Mouse (Mus musculus) hindbrain, postnatal 0 days (tissue): ENCODE measurements at regions not wholly inside any gene's neighbourhood (a gene's known extent, or its start where the extent isn't known, plus 50 kb on each side); places are given as distances from the start of the nearest gene placed in this dataset.
A peak's percentile ranks its signal among the peaks of the same experiment; 100 is the strongest.

Experiments used
- ATAC-seq: fragments of 200-750 bp; cut with Nextera tagmentation; 2 replicates; pipeline ENCODE4 v1.8.0; 2017; ENCODE audit warnings: mild to moderate bottlenecking, moderate TSS enrichment, moderate library complexity
- DNase-seq: peaks from one replicate; pipeline ENCODE4 v3.0.0-alpha.2; 2015; ENCODE audit warnings: low spot score
- H3K27ac ChIP-seq: fragments of 300-500 bp; sonication (generic); 2 replicates; pipeline ENCODE4 v1.5.1; 2014; ENCODE audit warnings: mild to moderate bottlenecking
- H3K27me3 ChIP-seq: fragments of 300-500 bp; sonication (generic); 2 replicates; pipeline ENCODE4 v1.6.1; 2014; ENCODE audit warnings: low read length, mixed read lengths; ENCODE audit not compliant: insufficient read depth
- H3K36me3 ChIP-seq: fragments of 300-500 bp; sonication (generic); 2 replicates; pipeline ENCODE4 v1.6.1; 2014; ENCODE audit warnings: low read length, mixed read lengths; ENCODE audit not compliant: insufficient read depth
- H3K4me1 ChIP-seq: fragments of 300-500 bp; sonication (generic); 2 replicates; pipeline ENCODE4 v1.6.1; 2014; ENCODE audit warnings: antibody characterized with exemption, low read length, mixed read lengths; ENCODE audit not compliant: insufficient read depth
- H3K4me2 ChIP-seq: fragments of 300-500 bp; sonication (generic); 2 replicates; pipeline ENCODE4 v1.6.1; 2014; ENCODE audit warnings: low read depth, mild to moderate bottlenecking, low read length, moderate library complexity, mixed read lengths
- H3K4me3 ChIP-seq: fragments of 300-500 bp; sonication (generic); 2 replicates; pipeline ENCODE4 v1.5.1; 2014; ENCODE audit warnings: low read length
- H3K9ac ChIP-seq: fragments of 300-500 bp; sonication (generic); replicated peaks from 2 replicates; pipeline ENCODE4 v1.6.1; 2014; ENCODE audit warnings: mild to moderate bottlenecking, low read length, moderate library complexity, mixed read lengths
- H3K9me3 ChIP-seq: fragments of 300-500 bp; sonication (generic); 2 replicates; pipeline ENCODE4 v1.6.1; 2016; ENCODE audit warnings: low read length, mixed read lengths
- CTCF ChIP-seq: IDR thresholded peaks from 2 replicates; pipeline ENCODE4 v1.5.1; 2016; ENCODE audit warnings: antibody characterized with exemption, control low read depth, low read depth
- WGBS: fragments of 180-500 bp; shearing (Covaris S2); extraction: QIAGEN DNeasy Blood & Tissue Kit; methylation state at CpG from one replicate; pipeline ENCODE4 v1.1.7; 2014; 5-methylcytosine and 5-hydroxymethylcytosine counted together

DNA sequence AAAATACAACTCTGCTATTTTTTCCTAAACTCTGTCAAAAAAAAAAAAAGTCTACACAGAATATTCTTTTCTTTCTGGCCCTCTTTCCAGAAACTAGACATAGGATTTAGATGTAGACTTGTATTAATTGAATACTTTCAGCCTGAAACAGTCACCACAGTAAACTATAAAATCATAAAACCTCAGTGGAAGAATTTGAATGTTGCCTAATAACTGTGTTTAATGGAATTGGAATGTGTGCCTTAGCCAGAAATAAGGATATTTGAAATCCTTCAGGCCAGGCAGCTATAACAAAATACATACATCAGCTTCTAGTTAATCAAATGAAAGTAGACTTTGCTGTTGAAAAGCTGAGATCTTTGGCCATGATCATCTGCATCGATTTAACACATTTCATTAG lies 230.8 kb upstream of the Kcnip4 start:
- Histone ChIP-seq H3K4me1 (no peaks in the 10 kb centered on the region), H3K27ac (no peak overlapping the region), H3K9me3 (no peaks in the 10 kb centered on the region), H3K4me3 (no peak overlapping the region), H3K9ac (no peak overlapping the region), H3K36me3 (no peaks in the 10 kb centered on the region), H3K4me2 (no peak overlapping the region), H3K27me3 (no peaks in the 10 kb centered on the region)
- 92% methylated on average over 1 of the region's 1 CpGs for WGBS
- DNase-seq (no peak), ATAC-seq (no peak)
- no peak for TF ChIP-seq CTCF

DNA sequence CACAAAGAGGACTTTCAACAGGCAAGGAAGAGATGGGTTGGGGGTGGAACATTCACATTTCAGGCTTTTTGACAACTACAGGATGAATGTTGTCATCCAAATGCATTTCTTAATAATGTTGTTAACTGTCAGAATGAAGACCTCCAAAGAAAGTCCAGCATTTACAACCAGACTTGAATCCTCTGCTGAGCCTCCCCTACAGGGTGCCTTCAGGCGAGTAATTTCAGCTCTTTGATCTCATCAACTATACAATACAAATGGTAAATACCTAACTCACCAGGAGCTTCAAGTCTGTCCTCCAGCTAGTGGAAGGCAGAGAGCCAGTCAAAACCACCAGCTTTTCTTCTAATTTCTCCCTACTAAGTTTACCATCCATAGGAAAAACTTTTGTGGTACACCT lies 187.9 kb upstream of the Kcnip4 start:
- Histone ChIP-seq H3K4me3 (no peak overlapping the region), H3K27ac (no peak overlapping the region), H3K4me2 (no peak overlapping the region), H3K36me3 (no peaks in the 10 kb centered on the region), H3K4me1 (no peaks in the 10 kb centered on the region), H3K27me3 (no peaks in the 10 kb centered on the region), H3K9ac (no peak overlapping the region), H3K9me3 (no peaks in the 10 kb centered on the region)
- ATAC-seq (no peak), DNase-seq (no peak)
- 41% methylated on average over 1 of the region's 1 CpGs for WGBS
- TF ChIP-seq CTCF: no peak

DNA sequence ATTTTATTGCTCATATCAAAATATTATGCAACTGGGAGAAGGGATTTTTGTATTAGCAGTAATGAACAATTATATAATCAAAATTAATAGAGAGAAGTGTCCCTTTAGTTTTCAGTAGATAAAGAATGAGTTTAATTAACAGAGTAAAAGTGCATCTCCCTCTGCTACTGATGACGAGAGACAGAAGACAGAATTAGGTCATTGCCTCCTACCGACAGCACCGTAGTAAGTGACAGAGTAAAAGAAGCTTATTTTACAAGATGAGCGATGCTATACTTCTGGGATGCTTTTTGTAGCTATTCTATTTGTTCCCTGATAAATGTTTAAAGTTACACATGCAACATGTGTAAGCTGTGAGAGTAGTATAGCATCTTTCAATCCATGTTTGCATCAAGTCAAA lies 157.4 kb upstream of the Kcnip4 start:
- DNase-seq (no peak), ATAC-seq (no peak)
- WGBS: 60% methylated on average over 4 of the region's 4 CpGs
- Histone ChIP-seq H3K4me1 (no peaks in the 10 kb centered on the region), H3K36me3 (no peaks in the 10 kb centered on the region), H3K9me3 (no peaks in the 10 kb centered on the region), H3K27me3 (no peaks in the 10 kb centered on the region), H3K27ac (no peak overlapping the region), H3K4me3 (no peak overlapping the region), H3K9ac (no peak overlapping the region), H3K4me2 (no peak overlapping the region)
- TF ChIP-seq CTCF: no peak

DNA sequence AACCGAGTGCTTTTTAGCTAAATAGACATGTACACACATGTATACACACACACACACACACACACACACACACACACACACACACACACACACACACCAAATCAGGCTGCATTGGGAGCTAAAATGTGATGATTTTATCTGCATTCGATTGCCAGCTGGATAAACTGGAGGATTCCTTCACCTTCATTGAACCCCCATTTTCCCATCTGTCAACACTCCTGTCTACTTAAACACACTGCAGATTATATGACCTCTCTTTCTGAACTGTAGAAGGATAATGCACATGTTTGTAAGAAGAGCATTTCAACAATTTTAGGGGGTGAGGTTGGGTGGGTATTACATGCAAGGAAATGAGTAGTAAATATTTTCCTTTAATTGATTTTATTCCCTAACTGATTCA lies 156.8 kb upstream of the Kcnip4 start:
- no peaks in the 10 kb centered on the region for H3K4me1 ChIP-seq
- 64% methylated on average over 2 of the region's 2 CpGs for WGBS
- peak; percentile 35; the same call in 1 of the 2 replicates for ATAC-seq
- TF ChIP-seq CTCF: no peak
- H3K4me3 ChIP-seq: no peak overlapping the region
- no peaks in the 10 kb centered on the region for H3K36me3 ChIP-seq
- no peak overlapping the region for H3K9ac ChIP-seq
- no peak overlapping the region for H3K4me2 ChIP-seq
- DNase-seq: peak; percentile 37
- H3K27me3 ChIP-seq: no peaks in the 10 kb centered on the region
- H3K27ac ChIP-seq: no peak overlapping the region
- H3K9me3 ChIP-seq: no peaks in the 10 kb centered on the region

DNA sequence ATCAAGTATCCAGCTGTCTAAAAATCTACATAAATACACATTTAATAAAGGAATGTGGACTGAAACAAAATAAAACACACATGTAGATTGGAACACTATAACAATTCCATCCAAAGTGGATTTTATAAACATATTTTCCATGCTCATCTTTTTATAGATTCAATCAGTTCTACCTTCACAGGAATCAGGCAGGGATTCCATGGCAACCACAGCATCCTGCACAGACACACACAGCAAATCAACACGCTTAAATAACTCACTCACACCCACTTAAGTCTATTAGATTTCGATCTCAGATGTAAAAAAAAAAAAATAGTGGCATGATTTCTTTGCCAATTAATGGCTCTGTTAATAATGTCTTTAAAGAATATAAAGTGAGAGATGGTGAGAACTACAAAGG lies 151.2 kb upstream of the Kcnip4 start:
- H3K4me2 ChIP-seq: no peak overlapping the region
- no peaks in the 10 kb centered on the region for H3K27me3 ChIP-seq
- WGBS: 60% methylated on average over 2 of the region's 2 CpGs
- no peak for TF ChIP-seq CTCF
- ATAC-seq (no peak), DNase-seq (no peak)
- no peak overlapping the region for H3K4me3 ChIP-seq
- no peak overlapping the region for H3K27ac ChIP-seq
- H3K9me3 ChIP-seq: no peaks in the 10 kb centered on the region
- no peaks in the 10 kb centered on the region for H3K4me1 ChIP-seq
- H3K36me3 ChIP-seq: no peaks in the 10 kb centered on the region
- no peak overlapping the region for H3K9ac ChIP-seq

DNA sequence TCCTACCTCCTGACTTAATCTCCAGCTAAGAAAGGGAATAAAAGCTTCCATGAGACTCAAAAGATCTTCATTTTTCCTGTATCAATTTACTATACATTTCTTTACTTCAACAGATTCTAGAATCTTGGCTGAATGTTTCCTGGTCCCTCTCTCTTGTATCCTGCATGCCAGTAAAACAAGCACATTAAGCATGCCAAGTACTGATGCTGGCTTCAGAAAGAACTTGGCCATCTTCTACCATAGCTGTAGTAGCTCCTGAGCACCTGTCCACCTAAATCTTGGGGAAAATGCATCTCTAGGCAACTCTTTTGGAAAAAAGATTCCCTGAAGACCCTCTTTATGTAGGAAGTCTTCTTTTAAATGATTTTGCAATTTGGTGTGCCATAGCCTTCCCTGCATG lies 140.5 kb upstream of the Kcnip4 start:
- H3K4me3 ChIP-seq: no peak overlapping the region
- no peak overlapping the region for H3K4me2 ChIP-seq
- H3K4me1 ChIP-seq: no peaks in the 10 kb centered on the region
- H3K27ac ChIP-seq: no peak overlapping the region
- no peak for DNase-seq
- no peak overlapping the region for H3K9ac ChIP-seq
- no peaks in the 10 kb centered on the region for H3K36me3 ChIP-seq
- no peaks in the 10 kb centered on the region for H3K27me3 ChIP-seq
- ATAC-seq: no peak
- H3K9me3 ChIP-seq: no peaks in the 10 kb centered on the region
- no peak for TF ChIP-seq CTCF

DNA sequence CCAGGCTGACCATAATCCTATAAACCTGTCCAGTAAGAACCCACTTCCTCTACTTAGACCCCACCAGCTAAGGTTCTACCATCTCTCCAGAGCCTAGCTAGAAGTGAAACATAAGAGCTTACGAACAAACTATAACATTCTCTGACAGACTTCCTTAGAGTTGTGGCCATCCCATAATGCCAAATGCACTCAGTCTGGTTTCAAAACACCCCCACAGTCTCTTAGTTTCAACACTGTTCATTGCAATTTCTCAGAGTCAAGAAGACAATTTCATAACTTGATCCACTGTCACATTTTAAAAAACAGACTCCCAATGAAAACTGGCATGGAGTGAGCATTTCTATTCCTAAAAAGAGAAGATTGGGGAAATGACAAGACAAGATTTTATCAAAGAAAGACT lies 139.2 kb upstream of the Kcnip4 start:
- 93% methylated on average over 1 of the region's 1 CpGs for WGBS

More for the DNA sequence above, 139.2 kb upstream of the Kcnip4 start:
- DNase-seq (no peak), ATAC-seq (no peak)
- Histone ChIP-seq H3K4me3 (no peak overlapping the region), H3K9ac (no peak overlapping the region), H3K36me3 (no peaks in the 10 kb centered on the region), H3K4me2 (no peak overlapping the region), H3K4me1 (no peaks in the 10 kb centered on the region), H3K9me3 (no peaks in the 10 kb centered on the region), H3K27me3 (no peaks in the 10 kb centered on the region), H3K27ac (no peak overlapping the region)
- TF ChIP-seq CTCF: no peak
